Mouse (Mus musculus) lung, embryonic 16.5 days (tissue): Measurements from ENCODE around the gene Ebf3. TPM values are rescaled to one million over a fixed set of nuclear protein-coding genes. Genes with fewer than 3 reads are reported as not detected.

ENCODE experiments used
- ATAC-seq: fragments of 200-750 bp; cut with Nextera tagmentation; 2 replicates; pipeline ENCODE4 v1.8.0; 2017; ENCODE audit warnings: low read depth, mild to moderate bottlenecking, moderate library complexity
- H3K27ac ChIP-seq: fragments of 300-500 bp; sonication (generic); 2 replicates; pipeline ENCODE4 v1.5.1; 2014; ENCODE audit warnings: mild to moderate bottlenecking, control low read depth, low read length
- H3K27me3 ChIP-seq: fragments of 300-500 bp; sonication (generic); 2 replicates; pipeline ENCODE4 v1.6.1; 2014; ENCODE audit warnings: low read depth, low read length, mixed read lengths; ENCODE audit not compliant: control insufficient read depth, insufficient read depth
- H3K36me3 ChIP-seq: fragments of 300-500 bp; sonication (generic); 2 replicates; pipeline ENCODE4 v1.6.1; 2014; ENCODE audit warnings: low read length; ENCODE audit not compliant: control insufficient read depth, insufficient read depth
- H3K4me1 ChIP-seq: fragments of 300-500 bp; sonication (generic); replicated peaks from 2 replicates; pipeline ENCODE4 v1.6.1; 2014; ENCODE audit warnings: low read length, mixed read lengths; ENCODE audit not compliant: control insufficient read depth, insufficient read depth
- H3K4me2 ChIP-seq: fragments of 300-500 bp; sonication (generic); 2 replicates; pipeline ENCODE4 v1.6.1; 2014; ENCODE audit warnings: low read depth, low read length, control low read depth
- H3K4me3 ChIP-seq: fragments of 300-500 bp; sonication (generic); 2 replicates; pipeline ENCODE4 v1.5.1; 2014; ENCODE audit warnings: mild to moderate bottlenecking, low read length, control low read depth
- H3K9ac ChIP-seq: fragments of 300-500 bp; sonication (generic); 2 replicates; pipeline ENCODE4 v1.6.1; 2014; ENCODE audit warnings: low read length, control low read depth
- H3K9me3 ChIP-seq: fragments of 300-500 bp; sonication (generic); 2 replicates; pipeline ENCODE4 v1.6.1; 2016; ENCODE audit warnings: low read length; ENCODE audit not compliant: control insufficient read depth
- WGBS: fragments of 180-500 bp; shearing (Covaris S2); extraction: QIAGEN DNeasy Blood & Tissue Kit; methylation state at CpG from one replicate; pipeline ENCODE4 v1.1.7; 2014; 5-methylcytosine and 5-hydroxymethylcytosine counted together
- polyA plus RNA-seq: library from polyadenylated mRNA; unstranded; fragments of >200 nt; fragmentation: Nextera tagmentation; extraction: Ambion mirVana; gene quantifications from 2 replicates; pipeline ENCODE4 v1.2.1, GENCODE M21; 2015

Gene Ebf3
- polyA plus RNA-seq, 1 experiment from 2014 or later: 0.18 TPM

GRCm38 (mm10) chr7:137151854-137152253, 162.4 kb downstream of the Ebf3 start:
- H3K4me1 ChIP-seq: no peaks in the 10 kb centered on the region
- H3K9me3 ChIP-seq: no peaks in the 10 kb centered on the region
- no peak for ATAC-seq
- no peak overlapping the region for H3K9ac ChIP-seq
- 81% methylated on average over 2 of the region's 2 CpGs for WGBS
- no peak overlapping the region for H3K4me2 ChIP-seq
- H3K4me3 ChIP-seq: no peak overlapping the region
- no peak overlapping the region for H3K27ac ChIP-seq
- no peaks in the 10 kb centered on the region for H3K27me3 ChIP-seq
- no peaks in the 10 kb centered on the region for H3K36me3 ChIP-seq

- ATAC-seq: no peak
- Histone ChIP-seq H3K4me2 (no peak overlapping the region), H3K36me3 (no peaks in the 10 kb centered on the region), H3K4me1 (no peaks in the 10 kb centered on the region), H3K4me3 (no peak overlapping the region), H3K27me3 (no peaks in the 10 kb centered on the region), H3K9me3 (peaks cover 2% of the 10 kb centered on the region; the same call in 1 of the 2 replicates), H3K27ac (no peak overlapping the region), H3K9ac (no peak overlapping the region)
- 81% methylated on average over 12 of the region's 12 CpGs for WGBS
Measured at GRCm38 (mm10) chr7:137147101-137147500, 167.1 kb downstream of the Ebf3 start.

Other genes starting within 250 kb of the Ebf3 start
- gene 9430038I01Rik, start 96.3 kb upstream of the Ebf3 start, polyA plus RNA-seq: 19.9 and 20.5 TPM in 2 replicates
- gene Glrx3, start 123.2 kb upstream of the Ebf3 start, polyA plus RNA-seq: 189 and 201 TPM in 2 replicates